Mouse (Mus musculus) hindbrain, embryonic 14.5 days (tissue): ENCODE data around the gene Bmp3. TPM values are rescaled to one million over a fixed set of nuclear protein-coding genes. Genes with fewer than 3 reads are reported as not detected.
A peak's percentile ranks its signal among the peaks of the same experiment; 100 is the strongest.

Experiments used
- ATAC-seq: fragments of 200-750 bp; cut with Nextera tagmentation; 2 replicates; pipeline ENCODE4 v1.8.0; 2017; ENCODE audit warnings: moderate number of reproducible peaks, mild to moderate bottlenecking, moderate TSS enrichment, moderate library complexity; ENCODE audit not compliant: low FRiP score
- DNase-seq: peaks from one replicate; pipeline ENCODE4 v3.0.0-alpha.2; 2015; ENCODE audit warnings: low spot score
- H3K27ac ChIP-seq: fragments of 300-500 bp; sonication (generic); 2 replicates; pipeline ENCODE4 v1.5.1; 2014; ENCODE audit warnings: mild to moderate bottlenecking, moderate library complexity
- H3K27me3 ChIP-seq: fragments of 300-500 bp; sonication (generic); 2 replicates; pipeline ENCODE4 v1.6.1; 2014; ENCODE audit warnings: mild to moderate bottlenecking, low read length, mixed read lengths; ENCODE audit not compliant: control insufficient read depth, insufficient read depth
- H3K36me3 ChIP-seq: fragments of 300-500 bp; sonication (generic); replicated peaks from 2 replicates; pipeline ENCODE4 v1.6.1; 2014; ENCODE audit not compliant: control insufficient read depth, insufficient read depth
- H3K4me1 ChIP-seq: fragments of 300-500 bp; sonication (generic); replicated peaks from 2 replicates; pipeline ENCODE4 v1.6.1; 2014; ENCODE audit warnings: antibody characterized with exemption, low read length, mixed read lengths; ENCODE audit not compliant: control insufficient read depth, insufficient read depth
- H3K4me2 ChIP-seq: fragments of 300-500 bp; sonication (generic); replicated peaks from 2 replicates; pipeline ENCODE4 v1.6.1; 2014; ENCODE audit warnings: mild to moderate bottlenecking, moderate library complexity
- H3K4me3 ChIP-seq: fragments of 300-500 bp; sonication (generic); replicated peaks from 2 replicates; pipeline ENCODE4 v1.5.1; 2014; ENCODE audit warnings: mild to moderate bottlenecking, low read length
- H3K9ac ChIP-seq: fragments of 300-500 bp; sonication (generic); 2 replicates; pipeline ENCODE4 v1.6.1; 2014
- H3K9me3 ChIP-seq: fragments of 300-500 bp; sonication (generic); 2 replicates; pipeline ENCODE4 v1.6.1; 2016; ENCODE audit warnings: low read length; ENCODE audit not compliant: control insufficient read depth
- WGBS: fragments of 180-500 bp; shearing (Covaris S2); extraction: QIAGEN DNeasy Blood & Tissue Kit; methylation state at CpG from one replicate; pipeline ENCODE4 v1.1.7; 2014; 5-methylcytosine and 5-hydroxymethylcytosine counted together
- polyA plus RNA-seq: library from polyadenylated mRNA; unstranded; fragments of >200 nt; fragmentation: Nextera tagmentation; extraction: Ambion mirVana; gene quantifications from 2 replicates; pipeline ENCODE4 v1.2.1, GENCODE M21; 2014

Gene Bmp3
- polyA plus RNA-seq, 1 experiment from 2014 or later = 2.2 TPM

- Histone ChIP-seq H3K9ac (no peak overlapping the region), H3K4me3 (no peak overlapping the region), H3K4me1 (no peaks in the 10 kb centered on the region), H3K9me3 (no peaks in the 10 kb centered on the region), H3K27me3 (no peaks in the 10 kb centered on the region), H3K4me2 (no peak overlapping the region), H3K36me3 (no peaks in the 10 kb centered on the region), H3K27ac (no peak overlapping the region)
- DNase-seq = no peak
- WGBS = 75% methylated on average over 1 of the region's 1 CpGs
- ATAC-seq = no peak
Measured at GRCm38 (mm10) chr5:98844664-98845063, 9.6 kb upstream of the Bmp3 start.

DNA sequence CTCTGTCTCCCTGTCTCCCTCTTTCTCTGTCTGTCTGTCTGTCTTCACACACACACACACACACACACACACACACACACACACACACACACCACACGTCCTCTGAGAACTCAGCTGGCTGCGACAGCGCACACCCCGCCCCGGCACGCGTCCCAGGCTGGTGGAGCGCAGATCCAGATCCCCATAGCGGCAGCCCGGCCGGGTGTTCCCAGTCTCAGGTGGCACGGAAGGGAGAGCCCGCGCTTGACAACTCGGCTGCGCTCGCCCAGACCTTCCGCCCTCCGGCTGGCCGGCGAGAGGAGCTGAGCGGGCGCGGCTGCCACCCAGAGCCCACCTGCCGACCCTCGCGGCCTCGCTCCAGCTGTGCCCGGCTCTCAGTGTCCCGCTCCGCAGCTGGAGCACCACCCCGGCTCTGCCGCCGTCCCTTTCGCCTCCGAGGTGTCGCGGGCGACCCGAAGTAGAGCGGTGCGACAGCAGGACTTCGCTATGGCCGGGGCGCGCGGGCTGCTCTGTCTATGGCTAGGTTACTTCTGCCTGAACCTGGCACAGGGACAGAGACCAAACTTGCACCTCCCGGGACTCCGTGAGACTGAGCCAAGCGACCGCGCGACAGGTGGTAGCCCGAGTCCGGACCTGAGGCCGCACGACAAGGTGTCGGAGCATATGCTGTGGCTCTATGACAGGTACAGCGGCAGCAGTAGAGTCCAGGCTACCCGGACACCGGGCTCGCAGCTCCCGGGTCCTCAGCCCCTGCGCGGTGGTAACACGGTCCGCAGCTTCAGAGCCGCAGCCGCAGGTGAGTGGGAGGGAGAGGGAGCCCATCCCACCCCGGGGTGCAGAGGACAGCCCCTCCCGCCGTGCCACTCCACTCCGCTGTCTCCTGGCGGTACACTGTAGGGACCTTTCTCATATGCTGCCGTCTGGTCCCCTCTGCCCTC lies 681 bp downstream of the Bmp3 start:
- Histone ChIP-seq H3K9ac (peak overlapping the region; percentile 66), H3K4me3 (peak overlapping the region; percentile 64), H3K27me3 (peaks cover 37% of the 10 kb centered on the region), H3K4me2 (peak overlapping the region; percentile 100), H3K36me3 (no peaks in the 10 kb centered on the region), H3K4me1 (peaks cover 7% of the 10 kb centered on the region), H3K27ac (no peak overlapping the region), H3K9me3 (no peaks in the 10 kb centered on the region)
- under 1% methylated on average over 75 of the region's 75 CpGs for WGBS
- ATAC-seq (peak; percentile 79), DNase-seq (no peak)

- H3K9ac ChIP-seq = peak overlapping the region; percentile 66; the same call in 1 of the 2 replicates
- 17% methylated on average over 12 of the region's 12 CpGs for WGBS
- DNase-seq (peak; percentile 38), ATAC-seq (no peak)
- peaks cover 37% of the 10 kb centered on the region for H3K27me3 ChIP-seq
- H3K27ac ChIP-seq = no peak overlapping the region
- peak overlapping the region; percentile 64 for H3K4me3 ChIP-seq
- no peaks in the 10 kb centered on the region for H3K9me3 ChIP-seq
- H3K4me1 ChIP-seq = peaks cover 7% of the 10 kb centered on the region
- no peaks in the 10 kb centered on the region for H3K36me3 ChIP-seq
- H3K4me2 ChIP-seq = peak overlapping the region; percentile 100
Measured at GRCm38 (mm10) chr5:98855741-98856140, 1.5 kb downstream of the Bmp3 start.

DNA sequence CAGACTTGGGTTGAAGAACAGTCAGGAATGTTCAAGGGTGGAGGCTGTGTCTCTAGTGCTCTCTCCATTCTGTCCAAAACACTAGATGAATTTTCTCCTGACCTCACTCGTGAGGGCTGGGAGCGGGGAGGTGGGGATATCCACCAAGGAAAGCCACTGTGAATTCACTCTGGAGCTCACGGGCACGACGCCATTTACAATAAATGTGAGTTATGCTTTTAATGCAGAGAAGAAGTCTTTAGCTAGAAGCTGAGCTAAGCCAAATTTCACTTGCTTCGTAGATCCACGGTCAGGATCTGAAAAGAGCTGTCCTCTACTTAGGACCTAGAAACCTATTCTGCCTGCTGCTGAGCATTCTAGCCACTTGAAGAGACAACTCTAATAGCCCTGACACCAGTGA lies 2.1 kb downstream of the Bmp3 start:
- ATAC-seq (no peak), DNase-seq (no peak)
- Histone ChIP-seq H3K4me2 (peak overlapping the region; percentile 100), H3K4me3 (peak overlapping the region; percentile 64; the same call in 1 of the 2 replicates), H3K9me3 (no peaks in the 10 kb centered on the region), H3K36me3 (no peaks in the 10 kb centered on the region), H3K9ac (no peak overlapping the region), H3K4me1 (peaks cover 7% of the 10 kb centered on the region), H3K27me3 (peaks cover 37% of the 10 kb centered on the region), H3K27ac (no peak overlapping the region)
- WGBS = 71% methylated on average over 7 of the region's 7 CpGs

DNA sequence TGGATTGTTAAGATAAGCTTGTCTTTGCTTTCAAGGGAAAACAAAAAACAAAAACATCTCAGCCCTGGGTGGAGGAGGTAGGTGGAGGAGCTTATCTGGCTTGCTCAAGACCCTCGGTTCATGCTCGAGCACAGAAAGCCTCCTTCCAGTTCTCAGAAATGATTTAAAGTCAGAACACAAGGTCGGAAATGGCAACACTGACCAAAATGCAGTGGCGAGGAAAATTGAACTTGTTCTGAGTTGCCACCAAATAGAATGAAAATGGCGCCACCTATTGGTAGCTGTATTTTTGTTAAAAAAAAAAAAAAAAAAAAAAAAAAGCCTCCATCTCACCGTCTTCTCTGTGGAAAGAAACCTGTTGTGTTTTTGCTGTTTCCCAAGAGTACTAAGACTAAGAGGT lies 9.7 kb downstream of the Bmp3 start:
- H3K9me3 ChIP-seq = no peaks in the 10 kb centered on the region
- 2% methylated on average over 6 of the region's 6 CpGs for WGBS
- H3K27ac ChIP-seq = no peak overlapping the region
- DNase-seq = peak; percentile 84
- peak overlapping the region; percentile 17; the same call in 1 of the 2 replicates for H3K9ac ChIP-seq
- no peak for ATAC-seq
- H3K4me2 ChIP-seq = peak overlapping the region; percentile 40
- H3K4me3 ChIP-seq = no peak overlapping the region
- no peaks in the 10 kb centered on the region for H3K36me3 ChIP-seq
- no peaks in the 10 kb centered on the region for H3K4me1 ChIP-seq
- no peaks in the 10 kb centered on the region for H3K27me3 ChIP-seq

- Histone ChIP-seq H3K27ac (no peak overlapping the region), H3K4me2 (no peak overlapping the region), H3K27me3 (no peaks in the 10 kb centered on the region), H3K36me3 (no peaks in the 10 kb centered on the region), H3K4me3 (no peak overlapping the region), H3K4me1 (no peaks in the 10 kb centered on the region), H3K9me3 (no peaks in the 10 kb centered on the region), H3K9ac (no peak overlapping the region)
- ATAC-seq (no peak), DNase-seq (no peak)
- 94% methylated on average over 5 of the region's 5 CpGs for WGBS
Measured at GRCm38 (mm10) chr5:98865146-98865545, 10.9 kb downstream of the Bmp3 start.

- Histone ChIP-seq H3K36me3 (no peaks in the 10 kb centered on the region), H3K9ac (no peak overlapping the region), H3K27me3 (no peaks in the 10 kb centered on the region), H3K27ac (no peak overlapping the region), H3K4me1 (no peaks in the 10 kb centered on the region), H3K4me3 (no peak overlapping the region), H3K4me2 (no peak overlapping the region), H3K9me3 (no peaks in the 10 kb centered on the region)
- 71% methylated on average over 5 of the region's 5 CpGs for WGBS
- DNase-seq (no peak), ATAC-seq (no peak)
Measured at GRCm38 (mm10) chr5:98876056-98876455, 21.8 kb downstream of the Bmp3 start.

- no peaks in the 10 kb centered on the region for H3K36me3 ChIP-seq
Measured at GRCm38 (mm10) chr5:98878891-98879290, 24.7 kb downstream of the Bmp3 start.

GRCm38 (mm10) chr5:98882096-98882495 lies 27.9 kb downstream of the Bmp3 start:
- DNase-seq = no peak
- Histone ChIP-seq H3K36me3 (no peaks in the 10 kb centered on the region), H3K9ac (no peak overlapping the region), H3K27me3 (no peaks in the 10 kb centered on the region), H3K4me3 (no peak overlapping the region), H3K4me1 (no peaks in the 10 kb centered on the region), H3K27ac (no peak overlapping the region), H3K9me3 (no peaks in the 10 kb centered on the region), H3K4me2 (no peak overlapping the region)
- no peak for ATAC-seq
- 71% methylated on average over 3 of the region's 3 CpGs for WGBS

More at GRCm38 (mm10) chr5:98878891-98879290, 24.7 kb downstream of the Bmp3 start:
- peak; percentile 75 for DNase-seq
- no peak for ATAC-seq
- Histone ChIP-seq H3K4me2 (no peak overlapping the region), H3K27me3 (no peaks in the 10 kb centered on the region), H3K4me1 (no peaks in the 10 kb centered on the region), H3K9ac (no peak overlapping the region), H3K27ac (no peak overlapping the region), H3K4me3 (no peak overlapping the region), H3K9me3 (no peaks in the 10 kb centered on the region)
